Mouse (Mus musculus) kidney, embryonic 14.5 days (tissue): Measurements from ENCODE around the gene Card14. TPM values are rescaled to one million over a fixed set of nuclear protein-coding genes. Genes with fewer than 3 reads are reported as not detected.
"Not testable (repeated sequence)": the region's sequence is repeated elsewhere in the genome, so short reads cannot be mapped to it uniquely, and the experiment has no call there.

Experiments used
- ATAC-seq: fragments of 200-750 bp; cut with Nextera tagmentation; 2 replicates; pipeline ENCODE4 v1.8.0; 2017; ENCODE audit warnings: moderate number of reproducible peaks, mild to moderate bottlenecking, moderate TSS enrichment, moderate library complexity; ENCODE audit not compliant: low FRiP score, low TSS enrichment
- H3K27ac ChIP-seq: fragments of 300-500 bp; sonication (generic); 2 replicates; pipeline ENCODE4 v1.5.1; 2014; ENCODE audit warnings: low read depth, mild to moderate bottlenecking, low read length, moderate library complexity, mixed read lengths
- H3K27me3 ChIP-seq: fragments of 300-500 bp; sonication (generic); 2 replicates; pipeline ENCODE4 v1.6.1; 2014; ENCODE audit warnings: mild to moderate bottlenecking, low read length; ENCODE audit not compliant: control insufficient read depth, insufficient read depth
- H3K36me3 ChIP-seq: fragments of 300-500 bp; sonication (generic); 2 replicates; pipeline ENCODE4 v1.6.1; 2014; ENCODE audit warnings: low read length, mixed read lengths; ENCODE audit not compliant: control insufficient read depth, insufficient read depth
- H3K4me1 ChIP-seq: fragments of 300-500 bp; sonication (generic); 2 replicates; pipeline ENCODE4 v1.6.1; 2014; ENCODE audit warnings: low read length, mixed read lengths; ENCODE audit not compliant: control insufficient read depth, insufficient read depth
- H3K4me2 ChIP-seq: fragments of 300-500 bp; sonication (generic); replicated peaks from 2 replicates; pipeline ENCODE4 v1.6.1; 2014; ENCODE audit warnings: low read depth, mild to moderate bottlenecking, low read length
- H3K4me3 ChIP-seq: fragments of 300-500 bp; sonication (generic); 2 replicates; pipeline ENCODE4 v1.5.1; 2014; ENCODE audit warnings: mild to moderate bottlenecking, low read length
- H3K9ac ChIP-seq: fragments of 300-500 bp; sonication (generic); 2 replicates; pipeline ENCODE4 v1.6.1; 2014; ENCODE audit warnings: low read depth, mild to moderate bottlenecking, low read length, moderate library complexity
- H3K9me3 ChIP-seq: fragments of 300-500 bp; sonication (generic); 2 replicates; pipeline ENCODE4 v1.6.1; 2016; ENCODE audit warnings: low read length; ENCODE audit not compliant: control insufficient read depth
- WGBS: fragments of 180-500 bp; shearing (Covaris S2); extraction: QIAGEN DNeasy Blood & Tissue Kit; methylation state at CpG from one replicate; pipeline ENCODE4 v1.1.7; 2014; 5-methylcytosine and 5-hydroxymethylcytosine counted together
- polyA plus RNA-seq: library from polyadenylated mRNA; unstranded; fragments of >200 nt; fragmentation: Nextera tagmentation; extraction: Ambion mirVana; gene quantifications from 2 replicates; pipeline ENCODE4 v1.2.1, GENCODE M21; 2014

Card14 gene
- polyA plus RNA-seq, 1 experiment from 2014 or later, result 0.16 TPM

DNA sequence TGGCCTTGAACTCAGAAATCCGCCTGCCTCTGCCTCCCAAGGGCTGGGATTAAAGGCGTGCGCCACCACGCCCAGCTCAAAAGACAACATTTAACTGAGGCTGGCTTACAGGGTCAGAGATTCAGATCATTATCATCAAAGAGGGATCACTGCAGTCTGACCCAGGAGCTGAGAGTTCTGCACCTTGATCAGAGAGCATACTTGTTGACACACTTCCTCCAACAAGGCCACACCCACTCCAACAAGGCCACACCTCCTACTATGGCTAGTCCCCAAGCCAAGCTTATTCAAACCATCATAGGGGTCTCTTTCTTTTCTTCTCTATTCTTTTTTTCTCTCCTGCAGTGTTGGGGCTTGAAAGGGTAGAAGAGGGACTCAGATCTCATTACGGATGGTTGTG, 78.7 kb downstream of the Card14 start:
- Histone ChIP-seq H3K4me2 (no peak overlapping the region), H3K4me1 (no peaks in the 10 kb centered on the region), H3K27me3 (no peaks in the 10 kb centered on the region; the same call in none of the 2 replicates), H3K4me3 (no peak overlapping the region), H3K27ac (no peak overlapping the region), H3K36me3 (no peaks in the 10 kb centered on the region), H3K9ac (no peak overlapping the region), H3K9me3 (no peaks in the 10 kb centered on the region)
- ATAC-seq, result no peak
- WGBS, result 88% methylated on average over 5 of the region's 5 CpGs

DNA sequence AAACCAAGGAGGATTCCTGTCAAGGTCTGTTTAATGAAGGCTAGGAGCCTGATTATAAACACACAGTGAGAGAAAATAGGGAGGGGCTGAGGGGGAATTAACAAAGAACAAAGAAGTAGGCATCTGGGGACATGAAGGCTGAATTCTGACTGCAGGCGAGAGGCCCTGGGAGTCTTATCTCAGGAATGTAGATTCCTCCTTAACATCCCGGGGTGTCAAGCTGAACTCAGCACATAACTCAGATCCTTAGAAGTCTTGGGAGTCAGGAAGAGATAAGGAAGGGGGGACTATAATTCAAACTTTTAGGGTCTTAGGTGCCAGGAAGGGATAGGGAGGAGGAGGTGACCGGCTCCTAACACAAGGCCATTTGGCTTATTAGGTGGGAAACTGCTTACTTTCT, 79.7 kb downstream of the Card14 start:
- not testable (repeated sequence) for H3K9me3 ChIP-seq, H3K27me3 ChIP-seq, H3K36me3 ChIP-seq, H3K27ac ChIP-seq, ATAC-seq, H3K4me1 ChIP-seq, H3K4me2 ChIP-seq, H3K9ac ChIP-seq, H3K4me3 ChIP-seq
- 23% methylated on average over 3 of the region's 3 CpGs for WGBS

GRCm38 (mm10) chr11:119389851-119390270, 82.3 kb downstream of the Card14 start:
- H3K9me3 ChIP-seq, result no peaks in the 10 kb centered on the region
- peak overlapping the region; percentile 59; the same call in 1 of the 2 replicates for H3K27ac ChIP-seq
- peaks cover 7% of the 10 kb centered on the region for H3K4me1 ChIP-seq
- peaks cover 10% of the 10 kb centered on the region for H3K27me3 ChIP-seq
- H3K4me2 ChIP-seq, result peak overlapping the region; percentile 98
- H3K9ac ChIP-seq, result peak overlapping the region; percentile 63
- peak; percentile 58 for ATAC-seq
- no peaks in the 10 kb centered on the region for H3K36me3 ChIP-seq
- H3K4me3 ChIP-seq, result peak overlapping the region; percentile 68
- 1% methylated on average over 35 of the region's 35 CpGs for WGBS

GRCm38 (mm10) chr11:119390271-119391231, 83.0 kb downstream of the Card14 start:
- Histone ChIP-seq H3K27me3 (peaks cover 10% of the 10 kb centered on the region), H3K4me2 (peak overlapping the region; percentile 98)
- ATAC-seq, result peak; percentile 41

DNA sequence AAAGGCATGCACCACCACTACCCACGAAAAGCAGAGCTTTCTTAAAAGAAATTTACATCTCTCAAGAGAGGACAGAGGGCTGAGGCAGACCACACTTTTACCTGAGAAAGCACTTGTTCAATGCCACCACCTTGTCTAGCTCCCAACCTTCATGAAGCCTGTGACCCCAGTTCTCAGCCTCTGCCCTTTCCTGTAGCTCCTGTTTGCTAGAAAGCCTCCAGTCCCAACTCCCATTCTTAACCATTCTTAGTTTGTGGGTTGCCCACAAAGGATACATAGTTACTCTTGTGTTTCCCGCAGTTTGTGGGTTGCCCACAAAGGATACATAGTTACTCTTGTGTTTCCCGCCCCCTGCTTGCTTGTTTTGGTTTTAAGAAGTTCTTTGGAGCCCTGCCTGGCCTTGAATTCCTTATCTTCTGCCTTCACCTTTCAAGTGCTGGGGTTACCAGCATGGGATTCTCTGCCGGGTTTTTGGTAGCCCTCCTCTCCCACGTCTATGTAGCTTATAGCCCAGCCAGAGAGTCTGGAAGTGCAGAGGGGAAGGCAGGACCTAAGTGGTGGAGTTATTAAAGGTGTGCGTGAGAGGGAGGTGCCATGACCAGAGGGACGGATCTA, 83.9 kb downstream of the Card14 start:
- H3K27ac ChIP-seq, result no peak overlapping the region
- H3K4me3 ChIP-seq, result no peak overlapping the region
- peaks cover 15% of the 10 kb centered on the region for H3K27me3 ChIP-seq
- no peak for ATAC-seq
- H3K9ac ChIP-seq, result no peak overlapping the region
- peaks cover 7% of the 10 kb centered on the region for H3K4me1 ChIP-seq
- H3K9me3 ChIP-seq, result no peaks in the 10 kb centered on the region
- H3K4me2 ChIP-seq, result no peak overlapping the region
- H3K36me3 ChIP-seq, result no peaks in the 10 kb centered on the region
- 39% methylated on average over 7 of the region's 7 CpGs for WGBS

More at GRCm38 (mm10) chr11:119390271-119391231, 83.0 kb downstream of the Card14 start:
- Histone ChIP-seq H3K4me1 (peaks cover 7% of the 10 kb centered on the region), H3K9me3 (no peaks in the 10 kb centered on the region), H3K36me3 (no peaks in the 10 kb centered on the region), H3K9ac (peak overlapping the region; percentile 63), H3K4me3 (peak overlapping the region; percentile 68), H3K27ac (peak overlapping the region; percentile 59; the same call in 1 of the 2 replicates)
- 2% methylated on average over 53 of the region's 53 CpGs for WGBS

DNA sequence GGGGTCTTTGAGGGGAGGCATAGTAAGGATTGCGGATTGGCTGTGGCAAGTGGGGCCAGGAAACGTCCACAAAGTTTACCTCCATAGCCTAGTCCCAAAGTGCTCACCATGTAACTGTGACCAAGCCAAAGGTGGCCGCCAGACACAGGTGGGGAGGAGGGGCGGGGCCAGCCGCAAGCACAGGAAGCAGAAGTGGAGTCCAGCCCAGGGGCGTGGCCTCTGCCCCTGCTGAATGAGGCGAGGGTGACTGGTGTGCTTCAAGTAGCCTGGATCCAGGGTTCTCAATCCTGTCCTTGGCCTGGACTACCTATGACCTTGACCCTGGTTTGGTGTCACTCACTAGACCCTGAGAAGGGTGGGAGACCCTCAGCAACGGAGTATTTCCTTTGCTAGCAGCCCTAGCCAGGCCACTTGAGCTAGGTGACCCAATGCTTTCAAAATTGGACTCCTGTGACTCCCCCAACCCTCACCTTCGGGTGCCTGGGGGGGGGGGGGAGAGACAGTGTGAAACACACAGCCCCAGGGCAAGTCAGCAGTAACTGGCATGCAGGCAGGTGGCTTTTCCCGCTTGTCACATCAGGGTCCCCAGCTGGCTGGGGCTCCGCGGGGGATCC, 84.5 kb downstream of the Card14 start:
- ATAC-seq, result peak; percentile 25; the same call in 1 of the 2 replicates
- H3K36me3 ChIP-seq, result no peaks in the 10 kb centered on the region
- H3K4me3 ChIP-seq, result peak overlapping the region; percentile 57; the same call in 1 of the 2 replicates
- no peaks in the 10 kb centered on the region for H3K9me3 ChIP-seq
- peaks cover 7% of the 10 kb centered on the region for H3K4me1 ChIP-seq
- WGBS, result 11% methylated on average over 11 of the region's 12 CpGs
- H3K9ac ChIP-seq, result peak overlapping the region; percentile 34; the same call in 1 of the 2 replicates
- no peak overlapping the region for H3K27ac ChIP-seq
- peaks cover 15% of the 10 kb centered on the region for H3K27me3 ChIP-seq
- H3K4me2 ChIP-seq, result peak overlapping the region; percentile 88

GRCm38 (mm10) chr11:119392800-119393482, 85.4 kb downstream of the Card14 start, which contains the start of gene Rnf213:
TSS of gene Rnf213 (plus strand) at chr11:119393100.
- H3K4me1 ChIP-seq, result peaks cover 7% of the 10 kb centered on the region
- peak within 1 kb of the TSS; percentile 88 for H3K4me2 ChIP-seq
- peak within 1 kb of the TSS; percentile 55; the same call in 1 of the 2 replicates for H3K9ac ChIP-seq
- no peaks in the 10 kb centered on the region for H3K36me3 ChIP-seq
- peaks cover 15% of the 10 kb centered on the region for H3K27me3 ChIP-seq
- 2% methylated on average over 19 of the region's 19 CpGs for WGBS
- peak within 1 kb of the TSS; percentile 3; the same call in 1 of the 2 replicates for H3K27ac ChIP-seq
- ATAC-seq, result peak; percentile 36; the same call in 1 of the 2 replicates
- H3K9me3 ChIP-seq, result no peaks in the 10 kb centered on the region
- H3K4me3 ChIP-seq, result peak within 1 kb of the TSS; percentile 57

GRCm38 (mm10) chr11:119393483-119393804, 85.9 kb downstream of the Card14 start:
- H3K27me3 ChIP-seq, result peaks cover 15% of the 10 kb centered on the region
- no peaks in the 10 kb centered on the region for H3K36me3 ChIP-seq
- H3K9ac ChIP-seq, result peak overlapping the region; percentile 55; the same call in 1 of the 2 replicates
- H3K9me3 ChIP-seq, result no peaks in the 10 kb centered on the region
- peak overlapping the region; percentile 88 for H3K4me2 ChIP-seq
- peaks cover 7% of the 10 kb centered on the region for H3K4me1 ChIP-seq
- peak overlapping the region; percentile 57 for H3K4me3 ChIP-seq
- WGBS, result 22% methylated on average over 7 of the region's 7 CpGs
- H3K27ac ChIP-seq, result 0 out of 2 replicates have a peak overlapping the region, but pooled peaks have one; percentile 3
- no peak for ATAC-seq
